Mouse (Mus musculus): ENCODE results near the gene Gpat2. TPM values are rescaled to one million over a fixed set of nuclear protein-coding genes. Genes with fewer than 3 reads are reported as not detected.

Gpat2 gene
- under 1 TPM in 1 of 2 experiments, not detected in 1; 0.29 TPM for total RNA-seq (2021)
- long read RNA-seq, experiment 1, result 0 reads
- long read RNA-seq, experiment 2, result 0 reads

DNA sequence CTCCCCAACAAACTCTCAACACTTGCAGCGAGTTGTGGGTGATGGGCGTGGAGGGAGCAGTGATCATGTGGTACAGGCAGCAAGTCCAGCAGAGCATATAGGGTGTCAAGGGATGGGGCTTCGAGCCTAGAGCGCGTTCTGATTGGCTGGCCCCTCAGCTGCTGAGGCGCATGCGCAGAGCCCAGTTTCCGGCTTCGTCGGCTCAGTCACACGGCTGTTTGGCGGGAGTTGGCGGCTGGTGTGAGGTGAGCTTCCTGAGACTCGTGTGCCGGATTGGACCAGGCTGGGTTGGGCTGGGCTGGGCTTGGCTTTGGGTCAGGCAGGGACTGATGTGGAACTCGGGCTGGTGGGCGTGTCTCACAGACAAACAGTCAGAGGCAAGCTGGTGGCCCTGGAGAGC is at the start of gene Gpat2:
Gene Gpat2, plus strand, starts transcription at position 223 of the 400 bp plus-strand sequence.
- DNase-seq (ENCODE audit: low spot score in 2 of 2), result no peak

GRCm38 (mm10) chr2:127375759-127376341 is 49.1 kb upstream of the Gpat2 start:
- no peak for DNase-seq (ENCODE audit: low spot score in 2 of 2)

GRCm38 (mm10) chr2:127376423-127377051 is 48.5 kb upstream of the Gpat2 start:
- no peak for DNase-seq (ENCODE audit: low spot score in 2 of 2)

- peak in 1 of 2 experiments; percentile 12 for DNase-seq (ENCODE audit: low spot score in 2 of 2)
Observed at GRCm38 (mm10) chr2:127377942-127378610, 46.9 kb upstream of the Gpat2 start.

GRCm38 (mm10) chr2:127378611-127378990 is 46.4 kb upstream of the Gpat2 start:
- no peak for DNase-seq (ENCODE audit: low spot score in 2 of 2)

DNA sequence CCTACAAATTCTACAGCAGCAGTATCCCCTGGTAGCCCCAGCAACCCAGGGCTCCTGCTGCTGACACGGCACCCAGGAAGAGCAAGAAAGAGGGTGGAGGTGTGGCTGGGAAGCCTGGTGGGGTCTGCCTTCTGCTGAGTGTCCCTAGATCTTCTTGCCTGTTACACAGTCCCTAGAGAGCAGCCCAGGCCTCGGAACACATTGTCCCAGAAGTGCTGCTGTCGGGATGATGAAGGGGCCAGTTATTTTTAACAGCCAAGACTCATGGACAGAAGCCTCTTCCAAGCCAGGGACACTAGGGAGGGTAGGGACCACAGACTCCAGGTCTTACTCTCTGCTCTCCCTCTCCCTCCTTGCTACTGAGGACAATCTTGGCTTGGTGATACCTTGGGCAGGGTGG is 45.7 kb upstream of the Gpat2 start:
- DNase-seq (ENCODE audit: low spot score in 2 of 2), result no peak

DNA sequence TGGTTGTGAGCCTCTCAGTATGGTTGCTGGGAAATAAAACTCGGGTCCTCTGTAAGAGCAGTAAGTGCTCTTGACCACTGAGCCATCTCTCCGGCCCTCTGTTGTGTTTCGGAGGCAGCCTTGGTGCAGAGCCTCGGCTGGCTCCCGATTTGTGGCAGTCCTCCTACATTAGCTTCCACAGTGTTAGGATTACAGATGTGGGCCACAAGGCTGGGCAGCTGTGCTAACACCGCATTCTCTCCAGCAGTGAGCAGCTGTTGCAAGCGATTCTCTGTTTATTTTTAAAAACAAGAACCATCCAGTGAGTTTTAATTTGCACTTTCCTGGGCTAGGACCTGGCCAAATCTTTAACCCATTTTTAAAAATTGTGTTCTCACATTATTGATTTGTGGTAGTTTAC is 41.1 kb upstream of the Gpat2 start:
- no peak for DNase-seq (ENCODE audit: low spot score in 2 of 2)

GRCm38 (mm10) chr2:127387521-127387920 is 37.5 kb upstream of the Gpat2 start:
- DNase-seq (ENCODE audit: low spot score in 2 of 2), result no peak

- DNase-seq (ENCODE audit: low spot score in 2 of 2), result no peak
Observed at GRCm38 (mm10) chr2:127390352-127390751, 34.6 kb upstream of the Gpat2 start.

DNA sequence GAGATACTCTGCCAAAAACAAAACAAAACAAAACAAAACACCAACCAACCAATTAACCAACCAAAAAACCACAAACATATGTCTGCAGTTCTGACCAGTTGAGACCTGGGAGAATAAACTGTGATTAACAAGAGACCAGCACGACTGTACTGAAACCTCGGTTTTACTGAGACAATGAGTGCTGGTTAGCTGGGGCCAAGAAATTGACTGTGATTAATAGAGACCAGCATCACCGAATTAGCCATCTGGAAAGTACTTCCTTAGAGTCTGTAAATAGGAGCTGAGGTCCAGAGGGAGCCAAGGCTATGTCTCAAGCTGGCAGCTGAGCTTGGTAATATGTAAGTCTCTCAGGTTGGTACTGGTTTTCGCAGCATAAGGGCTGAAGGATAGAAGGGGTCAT is 34.2 kb upstream of the Gpat2 start:
- no peak for DNase-seq (ENCODE audit: low spot score in 2 of 2)

DNA sequence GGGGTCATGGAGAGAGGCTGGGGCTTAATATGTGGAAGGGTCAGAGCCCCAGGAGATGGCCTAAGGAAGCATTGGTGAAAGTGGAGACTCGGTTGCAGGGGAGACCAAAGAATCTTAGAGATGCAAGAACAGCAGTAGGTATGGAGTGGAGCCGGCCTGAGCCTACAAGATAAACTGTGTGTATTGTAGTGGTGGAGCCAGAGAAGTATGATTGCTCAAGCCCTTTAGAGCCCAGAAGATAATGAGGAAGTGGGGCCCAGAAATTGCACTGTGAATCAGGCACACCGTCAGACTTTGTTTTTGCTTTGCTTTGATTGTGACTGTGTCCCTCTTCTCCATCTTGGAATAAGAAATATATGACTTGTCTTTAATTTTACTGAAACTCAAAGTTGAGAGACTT is 33.7 kb upstream of the Gpat2 start:
- no peak for DNase-seq (ENCODE audit: low spot score in 2 of 2)

GRCm38 (mm10) chr2:127394606-127395161 is 30.3 kb upstream of the Gpat2 start:
- no peak for DNase-seq (ENCODE audit: low spot score in 2 of 2)

DNA sequence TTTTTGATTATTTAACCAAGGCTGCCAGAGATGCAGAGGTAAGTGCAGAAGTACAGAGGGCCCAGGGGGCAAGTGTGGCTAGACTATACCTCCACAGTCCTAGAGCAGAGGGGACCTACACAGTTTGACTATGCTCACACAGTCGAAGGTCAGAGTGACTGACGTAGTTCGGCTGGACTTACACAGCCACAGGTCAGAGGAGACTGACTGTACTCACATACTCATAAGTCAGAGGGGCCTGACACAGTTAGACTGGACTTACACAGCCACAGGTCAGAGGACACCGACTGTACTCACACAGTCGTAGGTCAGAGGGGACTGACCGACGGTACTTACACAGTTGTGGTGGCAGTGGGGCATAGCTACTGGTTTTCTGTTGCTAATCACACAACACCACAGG is 26.3 kb upstream of the Gpat2 start:
- DNase-seq (ENCODE audit: low spot score in 2 of 2), result no peak

DNA sequence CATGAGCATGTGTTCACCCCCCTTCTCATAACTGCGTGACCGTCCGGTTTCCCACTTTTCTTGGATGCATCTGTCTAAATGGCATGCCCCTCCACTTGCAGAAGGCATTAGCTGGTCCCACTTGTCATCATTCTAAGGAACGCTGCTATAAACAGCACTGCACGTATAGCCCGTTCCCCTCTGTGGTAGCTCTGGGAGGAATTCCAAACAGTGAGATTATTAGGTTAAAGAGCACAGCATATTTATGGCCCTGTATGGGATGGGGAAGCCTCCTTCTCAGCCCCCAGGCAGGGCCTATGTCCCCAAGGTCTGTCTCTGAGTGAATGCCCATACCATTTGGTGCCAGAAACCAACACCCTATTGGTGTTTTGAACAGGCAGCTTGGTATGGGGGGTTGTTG is 13.9 kb upstream of the Gpat2 start:
- DNase-seq (ENCODE audit: low spot score in 2 of 2), result no peak

GRCm38 (mm10) chr2:127415806-127416205 is 9.2 kb upstream of the Gpat2 start:
- DNase-seq (ENCODE audit: low spot score in 2 of 2), result no peak

- DNase-seq (ENCODE audit: low spot score in 2 of 2), result no peak
Observed at GRCm38 (mm10) chr2:127416706-127417105, 8.3 kb upstream of the Gpat2 start.

DNA sequence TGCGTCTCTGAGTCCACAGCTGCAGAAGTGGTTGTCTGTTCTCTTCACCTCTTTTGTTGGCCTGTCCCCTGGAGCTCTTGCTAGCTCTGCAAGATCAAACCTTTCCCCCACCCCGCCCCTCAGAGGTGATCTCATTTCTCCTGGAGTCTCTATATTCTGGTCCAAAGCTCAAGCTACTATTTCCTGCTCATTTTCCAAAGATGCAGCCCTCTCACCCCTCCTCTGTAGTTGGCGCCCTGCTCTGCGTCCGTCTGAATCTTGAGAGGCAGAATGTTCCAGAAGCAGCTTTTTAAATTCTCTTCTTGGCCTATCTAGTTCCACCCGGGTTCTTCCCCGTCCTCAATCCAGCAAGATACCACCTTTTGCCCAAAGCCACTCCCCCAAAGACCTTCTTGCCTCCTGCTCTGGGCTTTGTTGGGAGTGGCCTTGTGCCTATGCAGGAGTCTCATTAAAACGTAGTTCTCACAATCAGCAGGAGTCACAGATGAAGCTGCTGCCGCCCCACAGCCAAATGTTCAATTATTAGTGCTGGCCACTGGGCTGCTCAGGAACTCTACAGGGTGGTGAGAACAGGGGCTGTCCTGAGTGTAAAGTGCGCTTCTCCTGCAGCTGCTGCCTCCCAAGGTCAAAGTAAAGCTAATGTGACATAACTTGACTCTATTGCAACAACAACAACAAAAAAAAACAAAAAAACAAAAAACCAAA is 6.6 kb upstream of the Gpat2 start:
- DNase-seq (ENCODE audit: low spot score in 2 of 2), result no peak

DNA sequence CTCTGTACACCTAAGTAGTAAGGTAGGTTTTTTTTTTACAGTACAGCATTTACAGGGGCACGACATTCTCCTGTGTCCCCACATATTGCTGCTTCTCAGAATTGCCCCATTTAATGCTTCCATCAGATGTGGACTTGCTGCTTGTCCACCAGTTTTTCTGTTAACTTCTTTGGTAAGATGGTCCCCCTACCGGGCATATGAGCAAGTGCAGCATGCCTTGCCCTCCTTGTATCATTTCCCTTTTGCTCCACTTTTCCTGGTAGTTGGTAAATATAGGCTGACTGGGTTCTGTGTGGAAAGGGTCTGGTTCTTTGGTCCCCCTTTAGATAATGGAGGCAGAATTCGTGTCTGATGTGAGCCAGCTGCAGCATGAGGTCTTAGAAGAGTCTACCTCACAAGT is 5.2 kb downstream of the Gpat2 start:
- DNase-seq (ENCODE audit: low spot score in 2 of 2), result peak; percentile 50 to 56

- no peak for DNase-seq (ENCODE audit: low spot score in 2 of 2)
Observed at GRCm38 (mm10) chr2:127433487-127434295, 8.7 kb downstream of the Gpat2 start.

DNA sequence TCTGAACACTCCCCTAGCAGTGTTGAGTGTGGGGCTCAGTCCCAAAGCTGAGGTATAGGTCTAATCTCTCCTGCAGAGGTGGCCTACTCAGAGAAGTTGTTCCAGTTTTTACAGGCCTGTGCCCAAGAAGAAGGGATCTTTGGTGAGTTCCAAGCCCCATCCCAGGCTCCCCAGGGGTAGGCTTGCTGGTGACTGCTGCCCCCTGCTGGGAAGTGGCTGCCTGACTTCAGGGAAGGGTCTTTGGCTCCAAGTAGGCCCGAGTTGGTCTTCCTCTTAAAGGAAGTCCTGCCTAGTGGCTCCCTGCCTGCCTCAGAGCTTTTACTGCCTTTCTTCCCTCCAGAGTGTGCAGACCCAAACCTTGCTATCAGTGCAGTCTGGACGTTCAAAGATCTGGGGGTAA is 10.1 kb downstream of the Gpat2 start:
- DNase-seq (ENCODE audit: low spot score in 2 of 2), result no peak

- DNase-seq (ENCODE audit: low spot score in 2 of 2), result no peak
Observed at GRCm38 (mm10) chr2:127435554-127435953, 10.6 kb downstream of the Gpat2 start.

Data from layer of hippocampus, postnatal 14 days (tissue).